Mouse (Mus musculus) midbrain, embryonic 16.5 days (tissue): ENCODE measurements around the gene Tnip1. TPM values are rescaled to one million over a fixed set of nuclear protein-coding genes. Genes with fewer than 3 reads are reported as not detected.

Experiments used
- ATAC-seq: fragments of 200-750 bp; cut with Nextera tagmentation; 2 replicates; pipeline ENCODE4 v1.8.0; 2017; ENCODE audit warnings: moderate TSS enrichment
- H3K27ac ChIP-seq: fragments of 300-500 bp; sonication (generic); 2 replicates; pipeline ENCODE4 v1.5.1; 2014; ENCODE audit warnings: mild to moderate bottlenecking, low read length, mixed read lengths
- H3K27me3 ChIP-seq: fragments of 300-500 bp; sonication (generic); 2 replicates; pipeline ENCODE4 v1.6.1; 2014; ENCODE audit warnings: low read depth, low read length, mixed read lengths; ENCODE audit not compliant: control insufficient read depth, insufficient read depth
- H3K36me3 ChIP-seq: fragments of 300-500 bp; sonication (generic); 2 replicates; pipeline ENCODE4 v1.6.1; 2014; ENCODE audit warnings: mild to moderate bottlenecking, low read length, moderate library complexity, mixed read lengths; ENCODE audit not compliant: control insufficient read depth, insufficient read depth
- H3K4me1 ChIP-seq: fragments of 300-500 bp; sonication (generic); 2 replicates; pipeline ENCODE4 v1.6.1; 2014; ENCODE audit warnings: mild to moderate bottlenecking, low read length, mixed read lengths; ENCODE audit not compliant: control insufficient read depth, insufficient read depth
- H3K4me2 ChIP-seq: fragments of 300-500 bp; sonication (generic); 2 replicates; pipeline ENCODE4 v1.6.1; 2014; ENCODE audit warnings: mild to moderate bottlenecking, low read length, mixed read lengths
- H3K4me3 ChIP-seq: fragments of 300-500 bp; sonication (generic); 2 replicates; pipeline ENCODE4 v1.5.1; 2014; ENCODE audit warnings: low read depth, mild to moderate bottlenecking, low read length, moderate library complexity, mixed read lengths
- H3K9ac ChIP-seq: fragments of 300-500 bp; sonication (generic); 2 replicates; pipeline ENCODE4 v1.6.1; 2014; ENCODE audit warnings: low read depth, low read length, mixed read lengths
- H3K9me3 ChIP-seq: fragments of 300-500 bp; sonication (generic); replicated peaks from 2 replicates; pipeline ENCODE4 v1.6.1; 2014; ENCODE audit warnings: mild to moderate bottlenecking, low read length, mixed read lengths; ENCODE audit not compliant: control insufficient read depth, poor library complexity, severe bottlenecking
- WGBS: fragments of 180-500 bp; shearing (Covaris S2); extraction: QIAGEN DNeasy Blood & Tissue Kit; methylation state at CpG from one replicate; pipeline ENCODE4 v1.1.7; 2014; 5-methylcytosine and 5-hydroxymethylcytosine counted together
- polyA plus RNA-seq: library from polyadenylated mRNA; unstranded; fragments of >200 nt; fragmentation: Nextera tagmentation; extraction: Ambion mirVana; gene quantifications from 2 replicates; pipeline ENCODE4 v1.2.1, GENCODE M21; 2015

Gene Tnip1
- polyA plus RNA-seq, result 16.4 and 17.4 TPM in 2 replicates

DNA sequence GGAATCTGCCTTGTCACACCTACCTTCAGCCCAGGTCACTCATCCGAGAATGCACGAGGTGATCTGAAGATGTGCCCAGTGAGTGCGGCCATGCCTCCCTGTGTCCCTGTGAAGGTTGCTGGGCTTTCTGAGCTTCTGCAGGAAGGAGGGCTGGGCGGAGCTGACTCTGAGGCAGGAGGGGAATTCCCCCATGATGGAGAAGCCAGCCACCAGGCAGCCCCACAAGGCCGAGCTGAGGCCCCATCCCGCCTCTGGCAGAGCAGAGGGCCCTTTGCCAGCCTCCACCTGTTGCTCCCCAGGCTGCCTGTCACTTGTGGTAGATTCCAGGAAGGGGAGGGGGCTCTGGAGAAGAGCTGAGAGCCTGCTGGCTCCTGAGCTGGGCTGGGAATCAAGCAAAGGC, at the start of gene Tnip1:
TSS of gene Tnip1 (minus strand) at position 108 of the 400 bp plus-strand sequence.
- WGBS, result 42% methylated on average over 6 of the region's 6 CpGs
- H3K9me3 ChIP-seq, result no peaks in the 10 kb centered on the region
- H3K4me1 ChIP-seq, result no peaks in the 10 kb centered on the region
- H3K9ac ChIP-seq, result no peak within 1 kb of the TSS
- H3K27me3 ChIP-seq, result no peaks in the 10 kb centered on the region
- no peak within 1 kb of the TSS for H3K4me3 ChIP-seq
- H3K4me2 ChIP-seq, result no peak within 1 kb of the TSS
- ATAC-seq, result no peak
- H3K27ac ChIP-seq, result no peak within 1 kb of the TSS
- no peaks in the 10 kb centered on the region for H3K36me3 ChIP-seq

DNA sequence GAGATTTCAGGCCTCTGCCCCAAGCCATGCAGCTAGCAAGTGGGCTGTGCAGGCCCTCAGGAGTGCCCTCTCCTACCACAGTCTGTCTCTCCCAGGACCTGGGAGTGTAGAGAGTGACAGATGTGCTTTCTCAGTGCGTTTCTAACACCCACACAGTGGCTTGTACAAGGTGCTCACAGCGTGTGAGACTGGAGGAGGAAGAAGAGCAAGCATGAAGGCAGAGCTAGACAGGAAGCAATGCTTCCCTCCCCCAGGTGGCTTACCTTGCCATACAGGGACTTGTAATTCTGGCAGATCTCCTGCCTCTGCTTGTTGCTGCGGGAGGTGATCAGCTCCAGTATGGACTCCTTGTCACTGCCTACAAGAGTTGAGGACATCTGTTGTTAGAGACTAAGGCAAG, 48.7 kb upstream of the Tnip1 start:
- H3K4me2 ChIP-seq, result no peak overlapping the region
- H3K27ac ChIP-seq, result no peak overlapping the region
- no peaks in the 10 kb centered on the region for H3K36me3 ChIP-seq
- no peaks in the 10 kb centered on the region for H3K27me3 ChIP-seq
- no peaks in the 10 kb centered on the region for H3K4me1 ChIP-seq
- H3K9me3 ChIP-seq, result no peaks in the 10 kb centered on the region
- H3K4me3 ChIP-seq, result no peak overlapping the region
- WGBS, result 93% methylated on average over 3 of the region's 3 CpGs
- no peak for ATAC-seq
- no peak overlapping the region for H3K9ac ChIP-seq

DNA sequence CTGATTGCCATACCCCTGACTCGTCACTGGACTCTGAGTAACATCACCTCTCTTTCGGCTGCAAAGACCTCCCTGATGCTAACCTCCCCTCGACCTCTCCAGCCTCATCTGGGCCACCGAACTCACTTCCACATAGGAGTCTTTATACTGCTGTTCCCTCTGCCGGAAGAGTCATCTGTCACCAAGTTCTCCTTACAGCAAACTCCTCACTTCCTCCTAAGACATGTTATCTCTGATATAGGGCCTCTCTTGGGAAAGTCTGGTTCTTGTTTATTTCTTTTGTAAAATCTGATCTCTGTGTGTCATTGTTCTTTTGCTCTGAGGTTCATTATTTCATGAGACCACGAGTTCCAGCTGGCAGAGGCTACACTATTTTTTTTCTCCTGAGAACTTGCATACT, 45.5 kb upstream of the Tnip1 start:
- Histone ChIP-seq H3K4me3 (no peak overlapping the region), H3K4me1 (no peaks in the 10 kb centered on the region), H3K9ac (no peak overlapping the region), H3K27ac (no peak overlapping the region), H3K36me3 (peaks cover 4% of the 10 kb centered on the region), H3K9me3 (no peaks in the 10 kb centered on the region), H3K27me3 (no peaks in the 10 kb centered on the region), H3K4me2 (no peak overlapping the region)
- 84% methylated on average over 6 of the region's 6 CpGs for WGBS
- no peak for ATAC-seq

DNA sequence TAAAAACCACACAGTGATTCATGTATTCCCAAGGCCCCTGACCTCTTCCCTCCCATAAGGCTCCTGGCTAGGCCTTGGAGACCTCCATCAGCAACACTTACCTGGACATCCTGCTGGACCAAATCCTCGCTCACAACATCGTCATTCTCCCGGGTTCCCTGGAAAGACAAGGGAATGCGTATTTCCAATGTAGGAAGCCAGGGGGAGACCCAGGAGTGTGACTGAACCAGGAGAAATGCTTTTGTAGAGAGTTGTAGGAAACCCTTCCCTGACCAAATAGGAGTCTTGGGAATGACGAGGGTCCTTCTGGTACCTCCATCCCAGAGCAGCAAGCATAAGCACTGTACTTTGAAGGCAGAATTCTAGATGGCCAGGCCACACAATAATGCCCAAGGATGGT, 43.0 kb upstream of the Tnip1 start:
- H3K27me3 ChIP-seq, result no peaks in the 10 kb centered on the region
- ATAC-seq, result no peak
- no peak overlapping the region for H3K27ac ChIP-seq
- WGBS, result 82% methylated on average over 5 of the region's 5 CpGs
- H3K4me3 ChIP-seq, result no peak overlapping the region
- no peak overlapping the region for H3K4me2 ChIP-seq
- no peaks in the 10 kb centered on the region for H3K4me1 ChIP-seq
- H3K36me3 ChIP-seq, result peaks cover 13% of the 10 kb centered on the region
- no peaks in the 10 kb centered on the region for H3K9me3 ChIP-seq
- no peak overlapping the region for H3K9ac ChIP-seq

DNA sequence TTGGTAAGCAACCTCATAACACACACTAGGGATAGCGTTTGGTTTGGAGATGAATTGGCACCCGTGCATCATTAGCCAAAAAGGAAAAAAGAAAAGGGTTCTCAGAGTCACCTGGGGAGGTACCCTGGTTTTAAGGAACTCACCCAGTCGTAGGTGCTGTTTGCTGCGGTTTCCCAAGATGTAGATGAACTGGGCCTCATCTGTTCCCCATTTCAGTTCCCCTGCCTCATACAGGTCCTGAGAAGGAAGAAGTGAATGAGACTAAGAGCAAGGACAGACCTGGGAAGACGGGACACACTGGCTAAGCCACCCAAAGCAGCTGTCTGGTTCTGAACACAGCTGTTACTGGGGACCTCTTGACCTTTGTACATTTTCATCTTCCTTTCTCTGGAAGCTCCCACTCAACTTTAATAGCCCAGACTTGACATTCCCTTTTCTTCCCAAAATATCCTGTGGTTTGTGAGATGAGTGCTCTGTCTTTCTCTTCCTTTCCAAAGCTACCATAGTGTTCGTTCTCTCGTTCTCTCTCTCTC, 42.3 kb upstream of the Tnip1 start:
- H3K27ac ChIP-seq, result no peak overlapping the region
- no peaks in the 10 kb centered on the region for H3K27me3 ChIP-seq
- H3K9me3 ChIP-seq, result no peaks in the 10 kb centered on the region
- WGBS, result 85% methylated on average over 7 of the region's 7 CpGs
- H3K36me3 ChIP-seq, result peaks cover 13% of the 10 kb centered on the region
- no peak overlapping the region for H3K9ac ChIP-seq
- no peak overlapping the region for H3K4me2 ChIP-seq
- H3K4me1 ChIP-seq, result no peaks in the 10 kb centered on the region
- H3K4me3 ChIP-seq, result no peak overlapping the region
- ATAC-seq, result no peak

DNA sequence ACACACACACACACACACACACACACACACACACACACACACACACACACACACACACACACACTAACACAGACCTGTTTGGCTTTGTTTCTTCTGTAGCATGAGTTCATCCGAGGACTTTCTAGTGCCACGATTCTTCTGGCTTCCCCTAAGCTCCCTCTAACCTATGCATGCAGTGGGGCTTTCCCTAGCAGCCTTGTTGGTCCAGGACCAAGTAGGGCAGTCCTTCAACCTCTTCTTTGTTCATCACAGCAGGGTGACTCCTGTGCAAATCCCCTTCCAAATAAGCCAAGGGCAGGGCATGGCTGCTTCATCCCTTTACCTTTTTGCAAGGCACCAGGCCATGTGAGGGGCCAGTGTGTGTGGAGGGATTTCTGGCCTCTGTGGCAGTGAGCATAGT, 36.0 kb upstream of the Tnip1 start:
- ATAC-seq, result no peak
- Histone ChIP-seq H3K27me3 (no peaks in the 10 kb centered on the region), H3K4me3 (no peak overlapping the region), H3K27ac (no peak overlapping the region), H3K4me1 (no peaks in the 10 kb centered on the region), H3K9me3 (no peaks in the 10 kb centered on the region), H3K4me2 (no peak overlapping the region), H3K9ac (no peak overlapping the region), H3K36me3 (peaks cover 10% of the 10 kb centered on the region)
- 32% methylated on average over 2 of the region's 2 CpGs for WGBS

DNA sequence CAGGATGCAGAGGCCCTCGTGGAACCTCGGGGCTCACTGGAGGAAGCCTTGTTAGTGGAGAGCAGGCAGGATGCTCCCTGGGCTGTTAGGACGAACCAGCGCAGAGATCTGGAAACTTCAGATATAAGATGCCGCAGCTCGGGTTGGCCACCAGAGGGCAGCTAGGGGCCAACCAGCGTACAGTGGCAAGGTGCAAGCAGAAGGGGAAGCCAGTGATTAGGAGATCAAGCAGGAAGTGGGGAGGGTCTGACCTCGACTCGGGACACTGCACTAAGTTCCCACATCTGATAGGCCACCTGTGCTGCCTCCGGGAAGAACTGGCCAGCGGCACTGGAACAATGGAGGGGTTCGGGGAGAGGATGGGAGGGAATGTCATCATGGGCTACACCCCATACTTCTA, 35.6 kb upstream of the Tnip1 start:
- WGBS, result 3% methylated on average over 12 of the region's 12 CpGs
- H3K4me2 ChIP-seq, result no peak overlapping the region
- no peak overlapping the region for H3K4me3 ChIP-seq
- peak; percentile 48; the same call in 1 of the 2 replicates for ATAC-seq
- 0 out of 2 replicates have a peak overlapping the region, but pooled peaks have one; percentile 25 for H3K9ac ChIP-seq
- no peak overlapping the region for H3K27ac ChIP-seq
- H3K9me3 ChIP-seq, result no peaks in the 10 kb centered on the region
- no peaks in the 10 kb centered on the region for H3K4me1 ChIP-seq
- no peaks in the 10 kb centered on the region for H3K27me3 ChIP-seq
- H3K36me3 ChIP-seq, result peaks cover 9% of the 10 kb centered on the region

DNA sequence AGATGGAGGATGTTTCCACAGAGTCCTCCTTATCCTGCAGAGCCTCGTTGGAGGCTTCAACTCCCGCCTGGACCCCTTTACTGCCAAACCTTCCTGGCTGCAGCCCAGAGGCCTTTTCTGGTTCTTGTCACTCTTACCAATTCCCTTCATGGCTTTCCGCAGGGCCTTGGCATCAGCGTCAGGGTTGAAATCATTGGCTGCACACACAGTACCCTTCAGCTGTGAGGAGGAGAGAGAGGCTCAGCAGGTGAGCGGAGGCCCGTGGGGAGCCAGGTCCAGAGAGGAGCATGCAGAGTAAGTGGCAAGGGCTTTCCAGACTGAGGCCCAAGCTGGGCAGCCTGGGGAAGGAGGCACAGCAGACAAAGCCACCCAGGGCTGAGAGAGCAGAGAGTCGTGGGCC, 33.5 kb upstream of the Tnip1 start:
- no peaks in the 10 kb centered on the region for H3K27me3 ChIP-seq
- H3K9me3 ChIP-seq, result no peaks in the 10 kb centered on the region
- no peak overlapping the region for H3K9ac ChIP-seq
- peaks cover 4% of the 10 kb centered on the region for H3K36me3 ChIP-seq
- H3K4me3 ChIP-seq, result no peak overlapping the region
- no peak overlapping the region for H3K4me2 ChIP-seq
- no peaks in the 10 kb centered on the region for H3K4me1 ChIP-seq
- 66% methylated on average over 7 of the region's 7 CpGs for WGBS
- ATAC-seq, result no peak
- H3K27ac ChIP-seq, result no peak overlapping the region

DNA sequence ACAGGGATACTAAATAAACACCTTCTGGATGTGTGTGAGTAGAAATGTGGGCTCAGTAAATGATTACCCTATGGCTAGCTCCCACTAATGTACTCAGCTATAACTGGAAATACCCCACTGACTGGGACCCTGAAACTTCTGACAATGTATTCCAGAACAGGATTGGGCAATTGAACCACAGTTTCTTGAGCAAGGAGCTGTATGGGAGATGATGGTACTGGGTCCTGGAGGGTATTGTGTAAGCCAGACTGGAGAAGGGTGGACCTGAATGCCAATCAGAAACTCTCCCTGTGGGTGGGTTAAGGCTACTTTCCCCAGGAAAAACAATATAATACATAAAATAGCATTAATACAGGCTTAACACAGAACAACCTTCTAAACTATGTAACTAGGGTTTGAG, 27.2 kb upstream of the Tnip1 start:
- H3K27ac ChIP-seq, result no peak overlapping the region
- no peak overlapping the region for H3K4me3 ChIP-seq
- no peaks in the 10 kb centered on the region for H3K27me3 ChIP-seq
- no peak overlapping the region for H3K9ac ChIP-seq
- no peaks in the 10 kb centered on the region for H3K9me3 ChIP-seq
- no peak overlapping the region for H3K4me2 ChIP-seq
- H3K4me1 ChIP-seq, result no peaks in the 10 kb centered on the region
- H3K36me3 ChIP-seq, result no peaks in the 10 kb centered on the region
- ATAC-seq, result no peak
